Mouse (Mus musculus): ENCODE results near the gene Lhfpl2.
A peak's percentile ranks its signal among the peaks of the same experiment; 100 is the strongest.

Gene Lhfpl2

GRCm38 (mm10) chr13:94066626-94067275 lies 9.2 kb downstream of the Lhfpl2 start:
- DNase-seq (ENCODE audit: low read depth, low spot score), result no peak

GRCm38 (mm10) chr13:94068308-94068707 lies 10.7 kb downstream of the Lhfpl2 start:
- no peak for DNase-seq (ENCODE audit: low read depth, low spot score)

GRCm38 (mm10) chr13:94069421-94070307 lies 12.1 kb downstream of the Lhfpl2 start:
- DNase-seq (ENCODE audit: low read depth, low spot score), result no peak

- DNase-seq (ENCODE audit: low read depth, low spot score), result no peak
Observed at GRCm38 (mm10) chr13:94070308-94070619, 12.7 kb downstream of the Lhfpl2 start.

- no peak for DNase-seq (ENCODE audit: low read depth, low spot score)
Observed at GRCm38 (mm10) chr13:94070927-94071326, 13.3 kb downstream of the Lhfpl2 start.

- peak; percentile 29 for DNase-seq (ENCODE audit: low read depth, low spot score)
Observed at GRCm38 (mm10) chr13:94073046-94073715, 15.6 kb downstream of the Lhfpl2 start.

GRCm38 (mm10) chr13:94073716-94074115 lies 16.1 kb downstream of the Lhfpl2 start:
- no peak for DNase-seq (ENCODE audit: low read depth, low spot score)

GRCm38 (mm10) chr13:94075181-94075580 lies 17.6 kb downstream of the Lhfpl2 start:
- DNase-seq (ENCODE audit: low read depth, low spot score), result no peak

GRCm38 (mm10) chr13:94077136-94078018 lies 19.8 kb downstream of the Lhfpl2 start:
- no peak for DNase-seq (ENCODE audit: low read depth, low spot score)

GRCm38 (mm10) chr13:94083196-94083595 lies 25.6 kb downstream of the Lhfpl2 start:
- DNase-seq (ENCODE audit: low read depth, low spot score), result no peak

- DNase-seq (ENCODE audit: low read depth, low spot score), result peak; percentile 54
Observed at GRCm38 (mm10) chr13:94084220-94085126, 26.9 kb downstream of the Lhfpl2 start.

GRCm38 (mm10) chr13:94086090-94086808 lies 28.7 kb downstream of the Lhfpl2 start:
- no peak for DNase-seq (ENCODE audit: low read depth, low spot score)

- no peak for DNase-seq (ENCODE audit: low read depth, low spot score)
Observed at GRCm38 (mm10) chr13:94087061-94087460, 29.5 kb downstream of the Lhfpl2 start.

- no peak for DNase-seq (ENCODE audit: low read depth, low spot score)
Observed at GRCm38 (mm10) chr13:94088788-94089187, 31.2 kb downstream of the Lhfpl2 start.

- no peak for DNase-seq (ENCODE audit: low read depth, low spot score)
Observed at GRCm38 (mm10) chr13:94089286-94089685, 31.7 kb downstream of the Lhfpl2 start.

GRCm38 (mm10) chr13:94091366-94091765 lies 33.8 kb downstream of the Lhfpl2 start:
- DNase-seq (ENCODE audit: low read depth, low spot score), result no peak

- no peak for DNase-seq (ENCODE audit: low read depth, low spot score)
Observed at GRCm38 (mm10) chr13:94094176-94094575, 36.6 kb downstream of the Lhfpl2 start.

GRCm38 (mm10) chr13:94094625-94095024 lies 37.0 kb downstream of the Lhfpl2 start:
- no peak for DNase-seq (ENCODE audit: low read depth, low spot score)

- no peak for DNase-seq (ENCODE audit: low read depth, low spot score)
Observed at GRCm38 (mm10) chr13:94095202-94095601, 37.6 kb downstream of the Lhfpl2 start.

- DNase-seq (ENCODE audit: low read depth, low spot score), result no peak
Observed at GRCm38 (mm10) chr13:94097667-94098066, 40.1 kb downstream of the Lhfpl2 start.

All from forelimb bud, embryonic 11.5 days (tissue).